Mouse (Mus musculus) layer of hippocampus, adult 9-11 months (tissue): ENCODE measurements around the gene Mthfd1l.
A peak's percentile ranks its signal among the peaks of the same experiment; 100 is the strongest.

Experiments
- DNase-seq: peaks from one replicate; pipeline ENCODE4 v3.0.0; 2022

The Mthfd1l gene

GRCm38 (mm10) chr10:3978792-3979488, 6.0 kb downstream of the Mthfd1l start:
- peak; percentile 14 for DNase-seq

DNA sequence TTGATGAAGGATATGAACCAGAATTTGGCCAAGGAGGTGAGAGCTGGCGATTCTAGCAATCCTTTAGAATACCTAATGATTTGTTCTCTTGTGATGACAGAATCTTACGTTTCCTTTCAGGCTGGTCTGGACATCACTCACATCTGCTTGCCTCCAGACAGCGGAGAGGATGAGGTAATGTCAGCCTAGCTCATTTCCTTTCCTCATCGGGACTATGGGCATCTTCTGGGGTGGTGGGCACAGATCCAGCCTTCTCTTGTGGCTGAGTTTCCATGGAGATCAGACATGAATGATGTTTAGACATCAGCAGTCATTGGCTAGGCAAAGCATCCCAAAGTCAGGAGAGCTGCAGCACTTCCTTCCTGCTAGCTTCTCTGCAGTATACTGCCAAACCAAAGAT, 7.3 kb downstream of the Mthfd1l start:
- DNase-seq = no peak

DNA sequence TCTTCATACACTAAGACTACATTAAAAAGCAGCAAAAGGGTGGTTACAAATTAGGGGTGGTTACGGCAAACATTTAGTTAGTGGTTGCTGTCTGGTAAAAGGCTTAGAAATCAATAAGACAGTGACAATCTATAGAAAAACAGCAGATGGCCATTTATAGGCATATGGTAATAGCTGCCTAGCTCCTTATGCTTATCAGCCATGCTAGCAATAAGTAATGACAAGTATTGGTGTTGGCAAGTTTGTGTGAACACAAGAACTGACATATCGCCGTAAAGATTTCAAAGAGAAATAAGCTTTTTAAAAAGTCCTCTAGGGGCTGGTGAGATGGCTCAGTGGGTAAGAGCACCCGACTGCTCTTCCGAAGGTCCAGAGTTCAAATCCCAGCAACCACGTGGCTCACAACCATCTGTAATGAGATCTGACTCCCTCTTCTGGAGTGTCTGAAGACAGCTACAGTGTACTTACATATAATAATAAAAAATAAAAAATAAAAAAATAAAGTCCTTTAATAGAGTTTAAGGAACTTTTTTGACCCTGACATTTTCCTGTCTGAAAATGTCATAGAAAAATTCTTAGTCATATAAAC, 17.5 kb downstream of the Mthfd1l start:
- DNase-seq = no peak

DNA sequence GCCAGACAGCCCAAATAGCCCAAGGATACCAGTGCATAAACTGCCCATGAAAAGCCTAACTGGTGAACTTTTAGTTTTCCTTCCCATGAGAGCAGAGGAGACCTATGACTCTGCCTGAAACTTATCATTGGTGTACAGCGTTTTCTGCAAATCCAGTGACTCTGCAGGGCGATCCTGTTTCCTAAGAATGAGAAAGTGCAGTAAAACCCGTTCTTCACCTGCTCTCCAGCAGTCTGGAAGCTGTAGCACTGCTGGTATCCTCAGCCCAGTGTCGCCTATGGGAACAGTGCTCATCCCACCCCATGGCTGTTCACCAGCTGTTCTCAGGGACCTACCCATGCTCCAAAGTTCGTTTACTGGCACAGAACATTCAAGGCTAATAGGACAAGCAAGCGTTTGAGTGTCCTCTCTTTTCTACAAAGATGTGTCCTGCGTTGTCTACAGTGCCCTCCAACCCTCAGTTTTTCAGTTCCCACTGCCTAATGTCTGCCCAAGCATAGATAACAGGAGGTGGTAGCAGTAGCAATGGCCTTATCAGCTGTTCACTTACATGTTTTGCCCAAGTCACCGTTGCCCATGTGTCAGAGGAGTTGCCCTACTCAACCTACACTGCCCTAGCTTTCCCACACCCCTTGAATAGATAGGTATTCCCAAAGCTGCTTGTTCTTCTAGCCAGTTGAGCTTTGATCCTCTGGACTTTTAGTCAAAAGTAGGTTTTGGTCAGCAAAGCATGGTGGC, 20.6 kb downstream of the Mthfd1l start:
- no peak for DNase-seq

GRCm38 (mm10) chr10:3995277-3995676, 22.4 kb downstream of the Mthfd1l start:
- DNase-seq = no peak

- peak; percentile 61 for DNase-seq
Observed at GRCm38 (mm10) chr10:3996170-3996876, 23.4 kb downstream of the Mthfd1l start.

DNA sequence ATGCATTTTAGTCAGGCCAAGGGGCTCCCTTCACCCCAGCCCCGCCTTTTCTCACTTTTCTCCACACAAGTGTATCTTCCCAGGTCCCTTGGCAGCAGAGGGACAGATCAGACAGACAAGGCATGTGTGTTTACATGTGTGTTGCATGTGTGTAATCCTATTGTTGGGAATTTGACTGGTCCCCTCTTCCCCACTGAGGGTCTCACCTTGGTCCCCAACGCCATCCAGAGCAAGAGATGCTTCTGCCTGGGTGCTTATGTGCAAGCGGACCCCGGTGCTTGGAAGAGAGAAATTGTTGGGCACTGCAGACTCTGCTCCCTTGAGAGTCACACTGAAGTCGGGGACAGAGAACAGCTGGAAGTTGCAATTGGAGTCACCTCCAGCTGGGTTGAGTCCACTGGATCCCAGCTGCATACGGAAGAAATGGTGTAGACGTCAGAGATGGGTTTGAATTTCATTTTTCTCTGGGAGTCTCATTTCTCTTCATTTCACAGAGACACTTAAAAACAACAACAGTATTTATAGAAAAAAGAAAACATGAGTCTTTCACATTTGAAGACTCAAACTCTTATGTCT, 25.0 kb downstream of the Mthfd1l start:
- DNase-seq = no peak

DNA sequence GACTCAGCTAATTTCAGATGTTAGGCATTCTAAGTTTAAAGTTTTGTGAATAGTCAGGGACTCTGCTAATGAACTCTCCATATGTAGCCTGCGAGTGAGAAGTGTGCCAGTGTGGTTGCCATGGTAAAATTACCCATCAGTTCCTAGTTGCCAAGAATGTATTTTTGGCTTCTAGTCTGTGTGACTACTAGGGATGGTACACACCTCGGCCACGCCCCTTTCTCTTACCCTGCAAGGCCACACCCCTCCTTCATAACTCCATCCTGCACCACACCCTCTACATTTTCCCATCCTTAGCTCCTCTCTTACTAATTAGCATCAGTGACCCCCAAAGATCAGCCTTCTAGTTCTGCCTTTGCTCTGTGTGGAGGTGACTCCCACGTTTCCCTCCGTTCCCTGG, 29.8 kb downstream of the Mthfd1l start:
- peak; percentile 27 for DNase-seq

DNA sequence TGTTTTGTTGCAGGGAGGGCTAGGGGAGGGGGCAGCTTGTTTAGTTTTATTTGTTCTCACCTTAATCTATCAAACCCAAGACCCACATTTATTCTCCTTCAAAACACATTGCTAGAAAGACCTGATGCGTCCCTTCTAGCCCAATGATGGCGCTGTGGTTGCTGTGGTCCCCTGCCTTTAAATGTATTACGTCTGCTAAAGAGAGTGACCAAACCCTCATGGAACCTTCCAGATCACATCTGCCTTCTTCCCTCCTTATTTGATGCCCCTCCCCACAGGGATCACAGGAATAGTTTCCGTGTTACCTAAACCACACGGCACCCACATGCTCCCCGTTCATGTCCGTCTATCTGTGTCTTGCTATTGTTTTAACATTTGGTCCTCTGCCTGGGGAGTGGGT, 32.3 kb downstream of the Mthfd1l start:
- DNase-seq = no peak

- DNase-seq = no peak
Observed at GRCm38 (mm10) chr10:4006296-4007015, 33.5 kb downstream of the Mthfd1l start.

DNA sequence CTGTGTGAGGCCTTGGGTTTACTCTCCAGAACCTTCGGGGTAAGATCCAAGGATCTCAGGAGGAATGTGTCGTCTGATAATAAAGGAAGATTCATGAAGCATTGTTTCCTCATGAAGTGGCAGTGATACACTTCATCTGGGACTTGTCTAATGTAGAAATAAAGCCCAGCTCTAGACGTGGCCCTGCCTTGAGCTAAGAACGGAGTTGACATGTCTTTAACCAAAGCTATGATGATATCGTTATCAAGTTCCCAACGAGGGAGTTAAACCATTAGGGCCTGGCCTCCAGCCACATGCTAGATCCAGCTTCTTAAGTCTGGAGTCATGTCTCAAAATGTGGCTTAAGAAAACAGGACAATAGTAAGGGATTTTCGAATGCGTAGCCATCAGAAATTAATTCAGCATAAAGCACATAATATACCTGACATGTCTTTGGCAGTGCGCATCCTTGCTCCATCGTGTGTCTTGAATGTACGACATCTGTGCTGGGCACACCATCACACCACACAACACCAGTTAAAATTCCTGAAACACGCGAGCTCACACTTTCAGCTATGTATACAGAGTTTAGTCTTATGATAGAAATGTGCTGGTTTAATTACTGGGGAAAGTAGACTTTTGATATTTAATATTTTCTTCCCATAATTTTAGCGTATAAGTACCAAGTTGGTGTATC, 49.8 kb downstream of the Mthfd1l start:
- DNase-seq = no peak

DNA sequence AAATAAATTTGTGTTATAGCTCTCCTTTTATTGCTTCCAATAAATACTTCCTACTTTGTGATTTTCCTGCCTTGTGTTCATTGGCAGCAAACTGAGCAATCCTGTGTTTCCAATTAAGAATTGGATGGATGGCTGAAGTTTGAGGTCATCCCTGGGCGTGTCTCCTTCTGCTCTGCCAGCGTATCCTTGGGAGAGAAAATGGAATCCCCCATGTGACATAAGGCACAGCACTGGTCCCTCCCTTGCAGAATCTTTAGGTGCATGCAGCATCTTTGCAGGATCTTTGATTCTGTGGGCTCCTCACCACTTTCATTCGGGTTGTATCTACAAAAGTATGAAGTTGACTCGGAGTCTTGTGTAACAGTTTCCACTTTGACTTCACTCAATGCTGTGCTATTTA, 53.7 kb downstream of the Mthfd1l start:
- DNase-seq = no peak

- no peak for DNase-seq
Observed at GRCm38 (mm10) chr10:4027466-4027865, 54.5 kb downstream of the Mthfd1l start.

DNA sequence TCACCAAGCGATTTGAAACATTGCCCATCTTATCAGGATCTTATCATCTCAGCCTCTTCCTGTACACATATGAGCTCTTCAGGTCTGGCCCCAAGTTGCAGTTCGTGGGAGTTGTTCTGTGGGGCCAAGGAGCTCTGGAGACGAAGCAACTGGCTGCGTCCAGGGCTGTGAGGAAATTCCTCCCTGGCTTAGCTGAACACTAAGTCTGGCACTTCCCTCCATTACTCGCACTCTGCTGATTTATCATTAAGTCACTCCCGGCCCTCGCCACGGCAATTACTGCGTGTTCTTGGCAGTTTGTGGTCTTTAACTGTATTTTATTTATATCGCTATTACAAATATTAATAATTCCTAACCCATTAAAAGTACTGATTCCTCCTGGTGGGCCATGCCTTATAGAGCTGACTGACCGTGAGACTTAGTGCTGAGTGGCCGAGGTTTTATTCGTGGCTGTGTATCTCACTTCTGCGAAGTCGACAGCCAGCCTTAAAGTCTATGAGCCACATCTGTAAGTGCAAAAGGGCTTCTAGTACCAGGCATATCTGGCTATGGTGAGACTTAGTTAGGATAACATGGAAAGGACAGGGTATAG, 56.0 kb downstream of the Mthfd1l start:
- no peak for DNase-seq

GRCm38 (mm10) chr10:4033761-4034160, 60.8 kb downstream of the Mthfd1l start:
- no peak for DNase-seq

- DNase-seq = no peak
Observed at GRCm38 (mm10) chr10:4036476-4036875, 63.6 kb downstream of the Mthfd1l start.

GRCm38 (mm10) chr10:4037066-4037465, 64.1 kb downstream of the Mthfd1l start:
- peak; percentile 14 for DNase-seq

- no peak for DNase-seq
Observed at GRCm38 (mm10) chr10:4038576-4038975, 65.7 kb downstream of the Mthfd1l start.

- peak; percentile 19 for DNase-seq
Observed at GRCm38 (mm10) chr10:4041691-4042090, 68.8 kb downstream of the Mthfd1l start.

DNA sequence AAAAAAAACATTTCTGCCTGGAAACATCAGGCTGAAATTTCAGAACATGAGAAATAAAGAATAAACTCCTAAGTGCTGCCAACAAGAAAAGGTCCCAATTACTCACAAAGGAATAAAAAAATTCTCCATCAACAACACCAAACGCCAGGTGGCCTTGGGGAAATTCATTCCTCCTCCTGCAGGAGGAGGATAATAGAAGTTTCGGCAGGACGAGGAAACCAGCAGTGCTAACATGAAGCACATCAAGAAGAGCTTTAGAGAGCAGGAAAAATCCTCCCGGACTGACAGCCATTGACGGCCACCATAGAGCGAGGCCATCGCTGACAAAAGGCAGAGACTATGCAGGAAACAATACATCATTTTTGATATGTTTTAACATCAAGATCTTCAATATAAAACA, 71.5 kb downstream of the Mthfd1l start:
- DNase-seq = no peak

GRCm38 (mm10) chr10:4046496-4046895, 73.6 kb downstream of the Mthfd1l start:
- DNase-seq = no peak
